Mouse (Mus musculus) olfactory bulb, adult 2 months (tissue): ENCODE measurements around the gene Aldh1a2.

ENCODE experiments used
- CTCF ChIP-seq: fragments of 200-500 bp; IDR thresholded peaks from 2 replicates; pipeline ENCODE4 v1.5.1; 2012; ENCODE audit warnings: low read depth, mild to moderate bottlenecking, low read length, moderate library complexity; ENCODE audit not compliant: insufficient read depth
- POLR2A ChIP-seq: fragments of 200-500 bp; IDR thresholded peaks from 2 replicates; pipeline ENCODE4 v1.6.1; 2012; ENCODE audit warnings: mild to moderate bottlenecking, low read depth, low read length, moderate library complexity; ENCODE audit not compliant: insufficient read depth

GRCm38 (mm10) chr9:71337425-71337824 lies 121.8 kb downstream of the Aldh1a2 start:
- TF ChIP-seq CTCF (no peak), POLR2A (no peak)
